ENCODE assay signal across 14 mouse cellular contexts in the genomic region with DNA sequence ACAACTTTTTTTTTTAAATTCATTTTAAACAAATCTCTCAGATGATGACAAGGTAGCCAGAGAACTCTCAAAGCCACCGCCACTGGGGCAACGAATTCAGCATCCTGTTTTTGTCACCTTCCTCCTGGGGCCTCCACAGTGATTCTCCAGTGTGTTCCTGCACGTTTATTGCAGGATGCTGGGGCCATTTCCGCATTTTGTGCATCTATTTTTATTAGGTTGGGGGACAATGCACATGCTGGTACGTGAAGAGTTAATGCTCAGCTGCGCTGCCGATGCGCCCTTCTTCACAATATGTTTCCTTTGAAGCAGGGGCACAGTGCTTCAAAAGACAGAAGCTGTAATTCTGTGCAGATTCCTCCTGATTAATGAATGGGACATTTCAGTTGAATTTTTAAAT.
A peak's percentile ranks its signal among the peaks of the same experiment; 100 is the strongest.
DNase-seq lines count a peak whose midpoint lies in the region; ATAC-seq lines count a peak whose summit lies in the region.
"Had no signal": no experiment of that assay in that cellular context is flagged by ENCODE, and none has a peak within 500 bp of the region (broad histone marks: within the 10 kb centered on the region; RNA-seq: fewer than 3 reads in every experiment).

No protein-coding gene starts in this region.

- H3K27me3 ChIP-seq in forebrain, embryonic 16.5 days (replicated peaks; ENCODE audit: control insufficient read depth, insufficient read depth, low read length), result no peaks in the 10 kb centered on the region
- H3K27me3 ChIP-seq in forebrain, embryonic 12.5 days, result no peaks in the 10 kb centered on the region
- H3K27me3 ChIP-seq: CH12.LX had no signal

- peaks cover 15% of the 10 kb centered on the region for H3K4me1 ChIP-seq in forebrain, embryonic 16.5 days (replicated peaks; ENCODE audit: control insufficient read depth, insufficient read depth, low read length)
- peaks cover 10% of the 10 kb centered on the region for H3K4me1 ChIP-seq in forebrain, embryonic 12.5 days

- 27% methylated on average over 8 of the region's 8 CpGs for WGBS in forebrain, embryonic 16.5 days
- WGBS in forebrain, embryonic 12.5 days, result 47% methylated on average over 8 of the region's 8 CpGs

- no peak overlapping the region for H3K27ac ChIP-seq in forebrain, embryonic 16.5 days (ENCODE audit: low read length)
- no peak overlapping the region for H3K27ac ChIP-seq in forebrain, embryonic 12.5 days
- H3K27ac ChIP-seq: liver, embryonic 14.5 days had no signal

- DNase-seq in kidney, postnatal 10 days, result peak; percentile 19
- DNase-seq in kidney, adult 8-10 months, result no peak
- DNase-seq in thymus, postnatal 0 days (ENCODE audit: low spot score), result peak; percentile 55
- no peak for DNase-seq in thymus, adult 18-20 months
- DNase-seq in ovary, adult 18-20 months (ENCODE audit: low spot score), result no peak
- DNase-seq: cerebellum, adult 11 months; heart, postnatal 14 days; kidney, adult 11 months; lung, postnatal 4 days; right cerebral cortex, postnatal 4 days had no signal

- H3K4me3 ChIP-seq in forebrain, embryonic 16.5 days (replicated peaks; ENCODE audit: low read length), result no peak overlapping the region
- H3K4me3 ChIP-seq in forebrain, embryonic 12.5 days (replicated peaks), result no peak overlapping the region

- H3K4me2 ChIP-seq in forebrain, embryonic 16.5 days (ENCODE audit: low read length), result 0 out of 2 replicates have a peak overlapping the region, but pooled peaks have one; percentile 9
- H3K4me2 ChIP-seq in forebrain, embryonic 12.5 days, result no peak overlapping the region

- no peaks in the 10 kb centered on the region for H3K36me3 ChIP-seq in forebrain, embryonic 16.5 days (ENCODE audit: control insufficient read depth, insufficient read depth)
- H3K36me3 ChIP-seq in forebrain, embryonic 12.5 days (replicated peaks), result no peaks in the 10 kb centered on the region

- H3K9ac ChIP-seq in forebrain, embryonic 16.5 days (replicated peaks; ENCODE audit: low read depth, low read length), result no peak overlapping the region
- no peak overlapping the region for H3K9ac ChIP-seq in forebrain, embryonic 12.5 days
- H3K9ac ChIP-seq: liver, embryonic 14.5 days had no signal

- no peaks in the 10 kb centered on the region for H3K9me3 ChIP-seq in forebrain, embryonic 16.5 days (ENCODE audit: control insufficient read depth, low read length)
- no peaks in the 10 kb centered on the region for H3K9me3 ChIP-seq in forebrain, embryonic 12.5 days

- no peak for ATAC-seq in forebrain, embryonic 16.5 days
- ATAC-seq in forebrain, embryonic 12.5 days (ENCODE audit: low FRiP score), result no peak

Comparison
In these comparisons a context has a peak if more than half of its experiments do, and no peak if none do; other contexts are left out.
1. DNase-seq: peak in kidney, postnatal 10 days (single experiment) and thymus, postnatal 0 days (single experiment); none in kidney, adult 8-10 months (0 of 2), thymus, adult 18-20 months (0 of 2) and ovary, adult 18-20 months (single experiment).